Mouse (Mus musculus): ENCODE results near the gene Gm49395.
A peak's percentile ranks its signal among the peaks of the same experiment; 100 is the strongest.

Gene Gm49395

GRCm38 (mm10) chr13:115006213-115006835, 95.4 kb downstream of the Gm49395 start:
- no peaks in the 10 kb centered on the region for H3K27me3 ChIP-seq (ENCODE audit: control insufficient read depth, insufficient read depth, low read length, poor library complexity, severe bottlenecking)
- no peak for DNase-seq (ENCODE audit: low read depth, low spot score)
- no peaks in the 10 kb centered on the region for H3K36me3 ChIP-seq (ENCODE audit: control insufficient read depth, insufficient read depth, low read length, poor library complexity, severe bottlenecking)

- DNase-seq (ENCODE audit: low read depth, low spot score): no peak
- Histone ChIP-seq H3K36me3 (ENCODE audit: control insufficient read depth, insufficient read depth, low read length, poor library complexity, severe bottlenecking) (no peaks in the 10 kb centered on the region), H3K27me3 (ENCODE audit: control insufficient read depth, insufficient read depth, low read length, poor library complexity, severe bottlenecking) (no peaks in the 10 kb centered on the region)
Measured at GRCm38 (mm10) chr13:115005342-115005741, 96.4 kb downstream of the Gm49395 start.

GRCm38 (mm10) chr13:115003444-115004053, 98.2 kb downstream of the Gm49395 start:
- no peaks in the 10 kb centered on the region for H3K36me3 ChIP-seq (ENCODE audit: control insufficient read depth, insufficient read depth, low read length, poor library complexity, severe bottlenecking)
- no peaks in the 10 kb centered on the region for H3K27me3 ChIP-seq (ENCODE audit: control insufficient read depth, insufficient read depth, low read length, poor library complexity, severe bottlenecking)
- no peak for DNase-seq (ENCODE audit: low read depth, low spot score)

GRCm38 (mm10) chr13:115002837-115003236, 98.9 kb downstream of the Gm49395 start:
- DNase-seq (ENCODE audit: low read depth, low spot score): no peak
- no peaks in the 10 kb centered on the region for H3K27me3 ChIP-seq (ENCODE audit: control insufficient read depth, insufficient read depth, low read length, poor library complexity, severe bottlenecking)
- H3K36me3 ChIP-seq (ENCODE audit: control insufficient read depth, insufficient read depth, low read length, poor library complexity, severe bottlenecking): no peaks in the 10 kb centered on the region

- no peaks in the 10 kb centered on the region for H3K36me3 ChIP-seq (ENCODE audit: control insufficient read depth, insufficient read depth, low read length, poor library complexity, severe bottlenecking)
- DNase-seq (ENCODE audit: low read depth, low spot score): no peak
- no peaks in the 10 kb centered on the region for H3K27me3 ChIP-seq (ENCODE audit: control insufficient read depth, insufficient read depth, low read length, poor library complexity, severe bottlenecking)
Measured at GRCm38 (mm10) chr13:115002155-115002554, 99.6 kb downstream of the Gm49395 start.

- Histone ChIP-seq H3K36me3 (ENCODE audit: control insufficient read depth, insufficient read depth, low read length, poor library complexity, severe bottlenecking) (no peaks in the 10 kb centered on the region), H3K27me3 (ENCODE audit: control insufficient read depth, insufficient read depth, low read length, poor library complexity, severe bottlenecking) (no peaks in the 10 kb centered on the region)
- peak; percentile 71 for DNase-seq (ENCODE audit: low read depth, low spot score)
Measured at GRCm38 (mm10) chr13:114999582-114999981, 102.1 kb downstream of the Gm49395 start.

GRCm38 (mm10) chr13:114998100-114998499, 103.6 kb downstream of the Gm49395 start:
- Histone ChIP-seq H3K27me3 (ENCODE audit: control insufficient read depth, insufficient read depth, low read length, poor library complexity, severe bottlenecking) (no peaks in the 10 kb centered on the region), H3K36me3 (ENCODE audit: control insufficient read depth, insufficient read depth, low read length, poor library complexity, severe bottlenecking) (no peaks in the 10 kb centered on the region)
- peak; percentile 59 for DNase-seq (ENCODE audit: low read depth, low spot score)

- DNase-seq (ENCODE audit: low read depth, low spot score): no peak
- no peaks in the 10 kb centered on the region for H3K36me3 ChIP-seq (ENCODE audit: control insufficient read depth, insufficient read depth, low read length, poor library complexity, severe bottlenecking)
- no peaks in the 10 kb centered on the region for H3K27me3 ChIP-seq (ENCODE audit: control insufficient read depth, insufficient read depth, low read length, poor library complexity, severe bottlenecking)
Measured at GRCm38 (mm10) chr13:114992260-114993014, 109.3 kb downstream of the Gm49395 start.

GRCm38 (mm10) chr13:114987668-114988067, 114.1 kb downstream of the Gm49395 start:
- Histone ChIP-seq H3K36me3 (ENCODE audit: control insufficient read depth, insufficient read depth, low read length, poor library complexity, severe bottlenecking) (no peaks in the 10 kb centered on the region), H3K27me3 (ENCODE audit: control insufficient read depth, insufficient read depth, low read length, poor library complexity, severe bottlenecking) (no peaks in the 10 kb centered on the region)
- no peak for DNase-seq (ENCODE audit: low read depth, low spot score)

- no peaks in the 10 kb centered on the region for H3K27me3 ChIP-seq (ENCODE audit: control insufficient read depth, insufficient read depth, low read length, poor library complexity, severe bottlenecking)
- peak; percentile 39 for DNase-seq (ENCODE audit: low read depth, low spot score)
Measured at GRCm38 (mm10) chr13:114987161-114987560, 114.6 kb downstream of the Gm49395 start.

More at GRCm38 (mm10) chr13:114987161-114987560, 114.6 kb downstream of the Gm49395 start:
- no peaks in the 10 kb centered on the region for H3K36me3 ChIP-seq (ENCODE audit: control insufficient read depth, insufficient read depth, low read length, poor library complexity, severe bottlenecking)
